Mouse (Mus musculus): ENCODE measurements at regions not wholly inside any gene's neighbourhood (a gene's known extent, or its start where the extent isn't known, plus 50 kb on each side); places are given as distances from the start of the nearest gene placed in this dataset.
"Not testable (repeated sequence)": the region's sequence is repeated elsewhere in the genome, so short reads cannot be mapped to it uniquely, and the experiment has no call there.

GRCm38 (mm10) chr9:23651300-23651699, 428.4 kb downstream of the Bmper start:
- no peak for DNase-seq (ENCODE audit: low spot score in 2 of 2)
- intact Hi-C loops (cut with DNase I) = no loop called here

- intact Hi-C loops (cut with DNase I) = no loop called here
- DNase-seq (ENCODE audit: low spot score in 2 of 2) = no peak
Measured at GRCm38 (mm10) chr9:23653086-23653485, 430.2 kb downstream of the Bmper start.

GRCm38 (mm10) chr9:23654777-23655176, 431.9 kb downstream of the Bmper start:
- intact Hi-C loops (cut with DNase I) = no loop called here
- DNase-seq (ENCODE audit: low spot score in 2 of 2) = no peak

DNA sequence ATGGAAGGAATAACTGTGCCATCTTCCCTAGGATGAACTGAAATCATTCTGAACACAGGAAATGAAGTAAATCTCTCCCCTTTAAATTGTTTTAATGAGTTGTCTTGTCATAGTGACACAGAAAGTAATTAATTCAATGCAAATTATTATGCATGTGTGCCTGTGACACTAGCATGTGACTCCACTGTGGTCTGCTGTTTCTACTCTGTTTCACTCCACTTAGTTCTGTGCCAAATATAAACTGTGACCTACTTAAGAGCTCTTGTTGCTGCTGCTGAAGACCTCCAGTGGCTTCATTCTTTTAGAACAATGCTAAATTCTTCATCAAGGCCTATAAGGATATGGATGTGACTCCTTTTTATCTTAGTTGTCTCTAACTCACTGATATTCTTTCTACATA, 431.8 kb upstream of the Npsr1 start:
- peak in 1 of 2 experiments; percentile 6 for DNase-seq (ENCODE audit: low spot score in 2 of 2)
- intact Hi-C loops (cut with DNase I) = no loop called here

- intact Hi-C loops (cut with DNase I) = no loop called here
- DNase-seq (ENCODE audit: low spot score in 2 of 2) = peak in 1 of 2 experiments; percentile 3
Measured at GRCm38 (mm10) chr9:23669230-23669629, 428.6 kb upstream of the Npsr1 start.

DNA sequence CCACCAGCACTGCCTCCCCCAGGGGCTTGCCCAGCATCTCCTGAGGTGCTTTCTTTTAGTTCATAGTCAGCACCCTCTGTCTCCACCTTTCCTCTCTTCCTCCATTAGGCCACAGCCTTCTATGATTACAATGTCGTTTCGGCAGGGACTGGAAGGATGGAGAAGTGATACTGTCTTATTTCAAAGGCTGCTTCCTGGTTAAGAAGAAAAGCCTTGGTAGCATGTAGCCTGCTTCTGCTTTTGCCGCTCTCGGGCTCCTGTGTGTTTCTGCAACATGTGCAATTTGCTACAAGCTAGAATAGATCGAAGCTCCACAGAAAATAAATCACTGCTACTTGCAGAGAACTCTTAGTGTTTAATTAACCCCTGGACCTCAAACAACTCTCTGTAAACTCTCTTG, 427.2 kb upstream of the Npsr1 start:
- intact Hi-C loops (cut with DNase I) = no loop called here
- DNase-seq (ENCODE audit: low spot score in 2 of 2) = peak in 1 of 2 experiments; percentile 13

DNA sequence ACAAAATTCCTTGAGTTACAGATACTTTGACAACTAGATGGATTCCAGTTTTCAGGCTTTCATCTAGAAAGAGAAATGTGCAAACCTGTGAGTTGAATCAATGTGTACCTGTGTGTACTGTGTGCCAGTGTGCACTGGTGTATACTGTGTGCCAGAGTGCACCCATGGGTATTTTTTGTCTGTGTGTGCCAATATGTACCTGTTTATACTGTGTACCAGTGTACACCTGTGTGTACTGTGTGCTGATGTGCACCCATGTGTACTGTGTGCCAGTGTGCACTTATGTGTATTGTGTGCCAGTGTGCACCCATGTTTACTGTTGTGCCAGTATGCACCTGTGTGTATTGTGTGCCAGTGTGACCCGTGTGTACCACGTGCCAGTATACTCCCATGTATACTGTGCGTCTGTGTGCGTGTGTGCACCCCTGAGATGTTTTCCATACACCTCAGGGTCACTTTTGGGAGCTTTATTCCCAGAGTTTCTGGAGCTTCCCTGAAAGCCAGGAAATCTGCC, 424.4 kb upstream of the Npsr1 start:
- intact Hi-C loops (cut with DNase I) = no loop called here
- DNase-seq (ENCODE audit: low spot score in 2 of 2) = no peak

- intact Hi-C loops (cut with DNase I) = no loop called here
- peak in 1 of 2 experiments; percentile 19 for DNase-seq (ENCODE audit: low spot score in 2 of 2)
Measured at GRCm38 (mm10) chr9:23674833-23675232, 423.0 kb upstream of the Npsr1 start.

- no peak for DNase-seq (ENCODE audit: low spot score in 2 of 2)
- intact Hi-C loops (cut with DNase I) = no loop called here
Measured at GRCm38 (mm10) chr9:23689456-23689855, 408.3 kb upstream of the Npsr1 start.

GRCm38 (mm10) chr9:23692768-23693441, 404.9 kb upstream of the Npsr1 start:
- no peak for DNase-seq (ENCODE audit: low spot score in 2 of 2)
- intact Hi-C loops (cut with DNase I) = no loop called here

GRCm38 (mm10) chr9:23693442-23693829, 404.4 kb upstream of the Npsr1 start:
- DNase-seq (ENCODE audit: low spot score in 2 of 2) = no peak
- intact Hi-C loops (cut with DNase I) = no loop called here

GRCm38 (mm10) chr9:23694481-23694880, 403.3 kb upstream of the Npsr1 start:
- no peak for DNase-seq (ENCODE audit: low spot score in 2 of 2)
- intact Hi-C loops (cut with DNase I) = no loop called here

DNA sequence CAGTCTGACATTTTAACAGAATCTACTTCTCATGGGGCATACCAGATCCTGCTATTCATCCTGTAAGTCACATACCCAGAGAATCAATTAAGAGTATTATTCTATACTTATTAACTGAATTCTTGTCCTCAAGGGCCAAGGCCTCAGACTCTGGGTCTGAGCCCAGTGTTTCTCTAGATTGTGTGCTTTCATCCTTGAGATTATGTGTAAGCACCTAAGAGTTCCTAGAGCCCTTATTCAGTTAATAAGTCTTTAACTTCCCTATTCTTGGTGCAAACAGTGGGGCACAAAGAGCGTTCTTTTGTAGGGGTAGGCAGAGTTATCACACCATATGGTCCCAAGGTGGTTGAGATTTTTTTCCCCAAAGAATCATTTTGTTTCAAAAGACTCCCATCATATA, 397.2 kb upstream of the Npsr1 start:
- no peak for DNase-seq (ENCODE audit: low spot score in 2 of 2)
- intact Hi-C loops (cut with DNase I) = no loop called here

- DNase-seq (ENCODE audit: low spot score in 2 of 2); intact Hi-C loops (cut with DNase I): not testable (repeated sequence)
Measured at GRCm38 (mm10) chr9:23717584-23717983, 380.2 kb upstream of the Npsr1 start.

DNA sequence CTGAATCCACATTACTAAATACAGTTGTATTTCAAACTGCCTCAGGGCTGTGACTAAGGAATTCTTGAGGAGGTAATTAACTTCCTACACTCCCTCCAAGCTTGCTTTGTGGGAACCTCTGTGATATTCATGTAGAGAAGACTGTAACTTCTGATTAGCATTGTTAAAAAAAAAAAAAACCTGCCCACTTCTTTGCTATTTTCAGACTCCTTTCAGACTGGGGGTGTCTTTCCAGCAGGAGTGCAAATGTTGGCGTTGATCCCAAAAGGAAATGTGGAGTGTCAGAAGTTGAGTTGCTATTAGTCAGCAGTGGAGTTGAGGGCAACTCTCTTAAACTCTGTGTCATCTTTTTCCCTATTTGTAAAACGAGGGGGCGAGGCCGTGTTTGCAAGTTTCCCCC, 369.0 kb upstream of the Npsr1 start:
- peak; percentile 49 to 86 for DNase-seq (ENCODE audit: low spot score in 2 of 2)
- intact Hi-C loops (cut with DNase I) = no loop called here

GRCm38 (mm10) chr9:23752478-23752877, 345.3 kb upstream of the Npsr1 start:
- peak in 1 of 2 experiments; percentile 65 for DNase-seq (ENCODE audit: low spot score in 2 of 2)
- intact Hi-C loops (cut with DNase I) = no loop called here

GRCm38 (mm10) chr9:23786660-23787059, 311.1 kb upstream of the Npsr1 start:
- intact Hi-C loops (cut with DNase I) = no loop called here
- DNase-seq (ENCODE audit: low spot score in 2 of 2) = no peak

Measured in left cerebral cortex, postnatal 25 days (tissue).